Mouse (Mus musculus) embryonic facial prominence, embryonic 13.5 days (tissue): Measurements from ENCODE around the gene Vipr2. TPM values are rescaled to one million over a fixed set of nuclear protein-coding genes. Genes with fewer than 3 reads are reported as not detected.

Experiments
- ATAC-seq: fragments of 200-750 bp; cut with Nextera tagmentation; 2 replicates; pipeline ENCODE4 v1.8.0; 2017; ENCODE audit warnings: low read depth; ENCODE audit not compliant: insufficient number of reproducible peaks, insufficient read depth, low FRiP score, low TSS enrichment
- H3K27ac ChIP-seq: fragments of 300-500 bp; sonication (generic); 2 replicates; pipeline ENCODE4 v1.5.1; 2015; ENCODE audit warnings: moderate library complexity, mild to moderate bottlenecking, inconsistent platforms
- H3K27me3 ChIP-seq: fragments of 300-500 bp; sonication (generic); 2 replicates; pipeline ENCODE4 v1.6.1; 2015; ENCODE audit warnings: mild to moderate bottlenecking, inconsistent platforms
- H3K36me3 ChIP-seq: fragments of 300-500 bp; sonication (generic); 2 replicates; pipeline ENCODE4 v1.6.1; 2015; ENCODE audit warnings: mild to moderate bottlenecking, inconsistent platforms
- H3K4me1 ChIP-seq: fragments of 300-500 bp; sonication (generic); 2 replicates; pipeline ENCODE4 v1.6.1; 2015; ENCODE audit warnings: inconsistent platforms
- H3K4me2 ChIP-seq: fragments of 300-500 bp; sonication (generic); 2 replicates; pipeline ENCODE4 v1.6.1; 2015; ENCODE audit warnings: moderate library complexity, mild to moderate bottlenecking, inconsistent platforms
- H3K4me3 ChIP-seq: fragments of 300-500 bp; sonication (generic); 2 replicates; pipeline ENCODE4 v1.5.1; 2015; ENCODE audit warnings: mild to moderate bottlenecking, inconsistent platforms
- H3K9ac ChIP-seq: fragments of 300-500 bp; sonication (generic); 2 replicates; pipeline ENCODE4 v1.6.1; 2015; ENCODE audit warnings: mild to moderate bottlenecking, inconsistent platforms
- H3K9me3 ChIP-seq: fragments of 300-500 bp; sonication (generic); 2 replicates; pipeline ENCODE4 v1.6.1; 2016; ENCODE audit warnings: inconsistent platforms
- WGBS: fragments of 180-500 bp; shearing (Covaris S2); methylation state at CpG from one replicate; pipeline ENCODE4 v1.1.7; 2015; ENCODE audit warnings: mixed read lengths; 5-methylcytosine and 5-hydroxymethylcytosine counted together
- polyA plus RNA-seq: library from polyadenylated mRNA; unstranded; fragments of >200 nt; fragmentation: Nextera tagmentation; extraction: Ambion mirVana; gene quantifications from 2 replicates; pipeline ENCODE4 v1.2.1, GENCODE M21; 2015

Vipr2 gene
- polyA plus RNA-seq, 1 experiment from 2014 or later, result 2.7 TPM

DNA sequence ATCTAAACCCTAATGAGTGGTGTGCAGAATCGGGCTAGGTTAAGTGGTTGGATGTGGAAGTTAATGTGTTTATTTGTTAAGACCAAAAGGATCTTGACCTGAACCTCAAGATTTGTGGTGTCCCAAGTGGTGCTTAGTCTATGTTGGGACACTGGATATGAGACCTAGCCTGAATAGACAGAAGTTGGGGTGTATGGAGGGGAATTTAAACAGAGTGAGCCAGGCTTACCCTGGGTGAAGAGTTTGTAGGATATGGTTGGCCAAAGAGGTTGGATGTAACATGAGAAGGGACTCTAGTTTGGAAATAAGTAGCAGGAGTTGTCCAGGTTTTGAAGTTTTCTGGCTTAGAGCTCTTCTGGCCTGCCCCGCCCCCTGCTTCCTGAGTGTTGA is 15.3 kb upstream of the Vipr2 start:
- 95% methylated on average over 2 of the region's 2 CpGs for WGBS
- no peak overlapping the region for H3K4me3 ChIP-seq
- peaks cover 37% of the 10 kb centered on the region for H3K9me3 ChIP-seq
- no peak overlapping the region for H3K27ac ChIP-seq
- H3K27me3 ChIP-seq, result no peaks in the 10 kb centered on the region
- H3K9ac ChIP-seq, result no peak overlapping the region
- H3K4me1 ChIP-seq, result no peaks in the 10 kb centered on the region
- ATAC-seq, result no peak
- H3K4me2 ChIP-seq, result no peak overlapping the region
- H3K36me3 ChIP-seq, result peaks cover 45% of the 10 kb centered on the region

DNA sequence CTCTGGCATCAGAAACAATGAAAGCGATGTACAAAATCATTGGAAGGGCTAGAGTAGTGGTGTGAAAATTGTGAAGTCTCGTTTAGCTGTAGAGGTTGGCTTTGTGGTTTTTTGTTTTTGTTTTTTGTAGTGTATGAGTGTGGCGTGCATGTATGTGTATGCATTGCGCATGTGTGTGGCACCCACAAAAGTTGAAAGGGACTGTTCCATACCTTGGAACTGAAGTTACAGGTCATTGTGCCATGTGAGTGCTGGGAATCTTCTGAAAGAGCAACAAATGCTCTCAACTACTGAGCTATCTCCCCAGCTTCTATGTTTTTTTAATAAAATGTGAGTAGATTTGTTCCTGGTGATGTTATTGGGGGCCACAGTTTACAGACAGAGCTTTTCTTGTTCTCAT is 14.5 kb upstream of the Vipr2 start:
- Histone ChIP-seq H3K27me3 (no peaks in the 10 kb centered on the region), H3K9ac (no peak overlapping the region), H3K4me3 (no peak overlapping the region), H3K36me3 (peaks cover 38% of the 10 kb centered on the region), H3K9me3 (peaks cover 35% of the 10 kb centered on the region), H3K4me2 (no peak overlapping the region), H3K27ac (no peak overlapping the region), H3K4me1 (no peaks in the 10 kb centered on the region)
- WGBS, result 94% methylated on average over 4 of the region's 4 CpGs
- ATAC-seq, result no peak

DNA sequence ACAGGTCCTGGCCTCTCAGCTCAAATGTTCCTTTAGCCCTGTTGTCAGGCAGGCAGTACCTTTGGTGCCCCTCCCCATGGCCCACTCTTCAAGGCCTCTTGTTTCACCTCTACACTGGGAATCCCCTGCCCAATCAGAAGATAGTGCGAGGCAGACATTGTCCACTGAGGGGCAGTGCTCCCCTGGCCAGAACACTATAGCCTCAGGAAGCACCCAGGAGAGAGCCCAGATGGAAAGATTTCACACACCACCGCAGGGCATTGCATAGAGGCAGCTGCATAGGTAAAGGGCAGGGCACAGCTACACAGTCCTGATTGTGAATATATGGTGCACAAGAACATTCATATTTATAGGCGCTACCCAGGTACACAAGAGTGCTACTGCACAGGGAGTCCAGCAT is 6.5 kb upstream of the Vipr2 start:
- no peak overlapping the region for H3K4me3 ChIP-seq
- H3K4me1 ChIP-seq, result no peaks in the 10 kb centered on the region
- H3K9ac ChIP-seq, result no peak overlapping the region
- H3K27me3 ChIP-seq, result peaks cover 16% of the 10 kb centered on the region
- ATAC-seq, result no peak
- WGBS, result 22% methylated on average over 3 of the region's 3 CpGs
- H3K9me3 ChIP-seq, result no peaks in the 10 kb centered on the region
- no peak overlapping the region for H3K27ac ChIP-seq
- no peak overlapping the region for H3K4me2 ChIP-seq
- no peaks in the 10 kb centered on the region for H3K36me3 ChIP-seq

- Histone ChIP-seq H3K27ac (no peak overlapping the region), H3K27me3 (peaks cover 39% of the 10 kb centered on the region), H3K36me3 (no peaks in the 10 kb centered on the region), H3K4me3 (peak overlapping the region; percentile 59), H3K4me1 (0 out of 2 replicates have a peak, but pooled peaks cover 5% of the 10 kb centered on the region), H3K4me2 (peak overlapping the region; percentile 92), H3K9ac (peak overlapping the region; percentile 76), H3K9me3 (no peaks in the 10 kb centered on the region)
- no peak for ATAC-seq
- WGBS, result under 1% methylated on average over 24 of the region's 24 CpGs
Observed at GRCm38 (mm10) chr12:116077855-116078366, 385 bp downstream of the Vipr2 start.

GRCm38 (mm10) chr12:116083125-116083524 is 5.6 kb downstream of the Vipr2 start:
- 29% methylated on average over 6 of the region's 6 CpGs for WGBS
- Histone ChIP-seq H3K36me3 (no peaks in the 10 kb centered on the region), H3K27ac (no peak overlapping the region)

GRCm38 (mm10) chr12:116084294-116084693 is 6.8 kb downstream of the Vipr2 start:
- Histone ChIP-seq H3K4me3 (no peak overlapping the region), H3K27me3 (peaks cover 5% of the 10 kb centered on the region), H3K36me3 (no peaks in the 10 kb centered on the region), H3K4me1 (no peaks in the 10 kb centered on the region), H3K4me2 (no peak overlapping the region), H3K27ac (no peak overlapping the region), H3K9ac (no peak overlapping the region), H3K9me3 (no peaks in the 10 kb centered on the region)
- WGBS, result 76% methylated on average over 2 of the region's 2 CpGs
- no peak for ATAC-seq

More at GRCm38 (mm10) chr12:116083125-116083524, 5.6 kb downstream of the Vipr2 start:
- H3K9me3 ChIP-seq, result no peaks in the 10 kb centered on the region
- H3K4me2 ChIP-seq, result no peak overlapping the region
- 0 out of 2 replicates have a peak, but pooled peaks cover 2% of the 10 kb centered on the region for H3K4me1 ChIP-seq
- H3K27me3 ChIP-seq, result peaks cover 14% of the 10 kb centered on the region
- H3K4me3 ChIP-seq, result no peak overlapping the region
- H3K9ac ChIP-seq, result no peak overlapping the region
- no peak for ATAC-seq

GRCm38 (mm10) chr12:116086951-116087600 is 9.6 kb downstream of the Vipr2 start:
- Histone ChIP-seq H3K4me3 (no peak overlapping the region), H3K4me1 (no peaks in the 10 kb centered on the region), H3K9ac (no peak overlapping the region), H3K27ac (no peak overlapping the region), H3K4me2 (no peak overlapping the region), H3K27me3 (no peaks in the 10 kb centered on the region), H3K9me3 (no peaks in the 10 kb centered on the region), H3K36me3 (no peaks in the 10 kb centered on the region)
- ATAC-seq, result no peak
- 79% methylated on average over 5 of the region's 5 CpGs for WGBS

GRCm38 (mm10) chr12:116089836-116090235 is 12.3 kb downstream of the Vipr2 start:
- H3K36me3 ChIP-seq, result no peaks in the 10 kb centered on the region
- no peaks in the 10 kb centered on the region for H3K9me3 ChIP-seq
- H3K4me1 ChIP-seq, result no peaks in the 10 kb centered on the region
- H3K27ac ChIP-seq, result no peak overlapping the region
- no peak overlapping the region for H3K9ac ChIP-seq
- H3K27me3 ChIP-seq, result no peaks in the 10 kb centered on the region
- no peak overlapping the region for H3K4me3 ChIP-seq
- ATAC-seq, result no peak
- no peak overlapping the region for H3K4me2 ChIP-seq
- WGBS, result 87% methylated on average over 3 of the region's 3 CpGs

GRCm38 (mm10) chr12:116094765-116095555 is 17.4 kb downstream of the Vipr2 start:
- Histone ChIP-seq H3K4me2 (no peak overlapping the region), H3K9ac (no peak overlapping the region), H3K27ac (no peak overlapping the region), H3K4me1 (no peaks in the 10 kb centered on the region), H3K27me3 (no peaks in the 10 kb centered on the region), H3K9me3 (no peaks in the 10 kb centered on the region), H3K4me3 (no peak overlapping the region), H3K36me3 (no peaks in the 10 kb centered on the region)
- WGBS, result 89% methylated on average over 14 of the region's 14 CpGs
- no peak for ATAC-seq

- Histone ChIP-seq H3K36me3 (no peaks in the 10 kb centered on the region), H3K9ac (no peak overlapping the region), H3K27me3 (no peaks in the 10 kb centered on the region), H3K4me1 (no peaks in the 10 kb centered on the region), H3K4me3 (no peak overlapping the region), H3K27ac (no peak overlapping the region), H3K9me3 (no peaks in the 10 kb centered on the region), H3K4me2 (no peak overlapping the region)
- ATAC-seq, result no peak
- WGBS, result 61% methylated on average over 3 of the region's 3 CpGs
Observed at GRCm38 (mm10) chr12:116096361-116096904, 18.9 kb downstream of the Vipr2 start.

DNA sequence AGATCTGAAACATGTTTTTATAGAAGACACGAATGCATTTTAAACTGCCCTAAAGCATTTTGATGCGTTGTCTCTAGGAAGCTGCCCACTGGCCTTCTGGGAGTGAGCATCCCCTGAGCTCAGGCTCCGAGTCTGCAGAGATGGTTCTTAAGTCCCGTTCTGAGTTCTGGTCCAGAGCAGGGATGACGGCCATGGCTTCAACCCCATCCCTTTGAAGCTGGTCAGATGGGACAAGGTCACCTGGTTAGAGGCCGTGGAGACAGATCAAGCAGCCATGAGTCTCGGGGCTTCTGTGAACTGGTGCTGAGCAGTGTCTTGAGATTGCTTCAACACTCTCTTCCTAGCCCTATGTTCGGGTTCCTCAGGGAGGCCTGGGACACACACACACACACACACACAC is 19.6 kb downstream of the Vipr2 start:
- 90% methylated on average over 8 of the region's 8 CpGs for WGBS
- Histone ChIP-seq H3K4me2 (no peak overlapping the region), H3K36me3 (no peaks in the 10 kb centered on the region), H3K4me1 (no peaks in the 10 kb centered on the region), H3K27me3 (no peaks in the 10 kb centered on the region), H3K9me3 (no peaks in the 10 kb centered on the region), H3K27ac (no peak overlapping the region), H3K4me3 (no peak overlapping the region), H3K9ac (no peak overlapping the region)
- no peak for ATAC-seq

GRCm38 (mm10) chr12:116101945-116102344 is 24.4 kb downstream of the Vipr2 start:
- Histone ChIP-seq H3K4me2 (no peak overlapping the region), H3K4me3 (no peak overlapping the region), H3K4me1 (no peaks in the 10 kb centered on the region), H3K36me3 (no peaks in the 10 kb centered on the region), H3K9ac (no peak overlapping the region), H3K9me3 (no peaks in the 10 kb centered on the region), H3K27ac (no peak overlapping the region), H3K27me3 (no peaks in the 10 kb centered on the region)
- 92% methylated on average over 2 of the region's 2 CpGs for WGBS
- no peak for ATAC-seq
